Mouse (Mus musculus): ENCODE measurements at regions not wholly inside any gene's neighbourhood (a gene's known extent, or its start where the extent isn't known, plus 50 kb on each side); places are given as distances from the start of the nearest gene placed in this dataset.

DNA sequence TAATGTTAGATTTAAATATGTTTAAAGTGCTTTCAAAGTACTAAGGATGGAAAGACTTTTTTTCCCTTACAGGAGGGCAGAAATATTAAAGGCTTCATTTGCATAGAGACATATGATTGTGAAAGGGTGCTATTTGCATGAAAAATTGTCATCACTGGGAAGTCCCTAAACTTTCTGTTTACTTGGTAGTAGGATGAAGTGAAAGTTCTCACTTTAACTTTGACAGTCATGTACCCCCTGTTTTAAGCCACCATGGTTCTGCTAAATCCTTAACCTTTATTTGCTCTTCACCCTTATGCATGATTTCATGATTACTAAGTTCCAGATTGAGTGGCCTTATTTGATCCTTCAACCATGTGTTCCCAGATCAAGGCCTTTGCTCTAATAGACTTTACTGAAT lies 132.6 kb upstream of the Egfl6 start:
- Histone ChIP-seq H3K4me3 (ENCODE audit: low read depth, low read length) (no peak overlapping the region), H3K9me3 (replicated peaks; ENCODE audit: control insufficient read depth, low read length) (no peaks in the 10 kb centered on the region), H3K9ac (replicated peaks; ENCODE audit: low read depth, low read length) (no peak overlapping the region), H3K36me3 (replicated peaks; ENCODE audit: control insufficient read depth, insufficient read depth, low read length) (no peaks in the 10 kb centered on the region), H3K27me3 (ENCODE audit: control insufficient read depth, insufficient read depth, low read length) (no peaks in the 10 kb centered on the region), H3K4me1 (ENCODE audit: control insufficient read depth, insufficient read depth) (no peaks in the 10 kb centered on the region), H3K27ac (ENCODE audit: low read depth) (no peak overlapping the region), H3K4me2 (ENCODE audit: low read depth, low read length) (no peak overlapping the region)
- TF ChIP-seq EP300 (IDR thresholded peaks at IDR 0.05; ENCODE audit: low read depth) (no peak), CTCF (IDR thresholded peaks at IDR 0.05; ENCODE audit: low read depth) (no peak)
- no peak for ATAC-seq (ENCODE audit: insufficient read depth, low read depth)
- no peak for DNase-seq (ENCODE audit: low spot score)

DNA sequence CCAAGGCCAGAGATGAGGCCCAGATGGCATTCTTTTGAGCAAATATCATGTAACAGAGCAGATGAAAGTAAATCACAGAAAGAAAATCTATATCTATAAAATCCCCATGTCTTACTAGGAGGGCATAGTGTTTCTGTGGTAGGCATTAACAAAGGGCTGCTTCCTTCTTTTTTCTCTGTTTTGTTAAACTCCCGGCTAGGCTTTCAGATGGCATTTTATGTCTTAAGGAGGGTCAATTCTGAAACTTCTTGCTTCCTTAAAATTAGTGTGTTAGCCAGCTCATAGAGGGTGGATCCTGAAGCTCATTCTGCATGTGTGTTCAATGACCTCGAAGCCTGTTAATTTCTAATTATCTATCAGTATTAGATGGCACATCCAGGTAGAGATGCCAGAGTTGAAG lies 123.8 kb upstream of the Egfl6 start:
- Histone ChIP-seq H3K4me3 (ENCODE audit: low read depth, low read length) (no peak overlapping the region), H3K36me3 (replicated peaks; ENCODE audit: control insufficient read depth, insufficient read depth, low read length) (no peaks in the 10 kb centered on the region), H3K4me2 (ENCODE audit: low read depth, low read length) (no peak overlapping the region), H3K9ac (replicated peaks; ENCODE audit: low read depth, low read length) (no peak overlapping the region), H3K9me3 (replicated peaks; ENCODE audit: control insufficient read depth, low read length) (no peaks in the 10 kb centered on the region), H3K27me3 (ENCODE audit: control insufficient read depth, insufficient read depth, low read length) (no peaks in the 10 kb centered on the region), H3K27ac (ENCODE audit: low read depth) (no peak overlapping the region), H3K4me1 (ENCODE audit: control insufficient read depth, insufficient read depth) (no peaks in the 10 kb centered on the region)
- DNase-seq (ENCODE audit: low spot score) (no peak), ATAC-seq (ENCODE audit: insufficient read depth, low read depth) (no peak)
- WGBS, result 74% methylated on average over 2 of the region's 2 CpGs
- TF ChIP-seq CTCF (IDR thresholded peaks at IDR 0.05; ENCODE audit: low read depth), result no peak
- TF ChIP-seq EP300 (IDR thresholded peaks at IDR 0.05; ENCODE audit: low read depth), result no peak

DNA sequence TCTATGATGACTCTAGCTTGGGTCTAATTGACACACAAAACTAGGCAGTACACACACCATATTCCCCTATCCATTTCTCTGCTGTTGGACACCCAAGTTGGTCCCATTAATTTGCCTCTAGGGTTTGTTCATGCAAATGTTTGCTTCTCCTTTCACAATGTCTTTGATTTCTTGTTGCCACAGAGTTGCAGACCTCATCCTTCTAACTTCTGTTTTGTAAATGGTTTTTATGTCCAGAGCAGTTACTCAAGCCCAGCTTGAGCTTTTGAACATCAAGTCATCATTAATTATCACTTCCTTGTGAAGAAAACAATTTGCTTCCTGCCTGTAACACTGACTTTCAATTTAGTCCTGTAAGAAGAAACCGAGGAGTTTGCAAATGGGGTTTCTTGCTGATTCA lies 122.6 kb upstream of the Egfl6 start:
- Histone ChIP-seq H3K27ac (ENCODE audit: low read depth) (no peak overlapping the region), H3K27me3 (ENCODE audit: control insufficient read depth, insufficient read depth, low read length) (no peaks in the 10 kb centered on the region), H3K4me1 (ENCODE audit: control insufficient read depth, insufficient read depth) (no peaks in the 10 kb centered on the region), H3K9me3 (replicated peaks; ENCODE audit: control insufficient read depth, low read length) (no peaks in the 10 kb centered on the region), H3K36me3 (replicated peaks; ENCODE audit: control insufficient read depth, insufficient read depth, low read length) (no peaks in the 10 kb centered on the region), H3K9ac (replicated peaks; ENCODE audit: low read depth, low read length) (no peak overlapping the region), H3K4me3 (ENCODE audit: low read depth, low read length) (no peak overlapping the region), H3K4me2 (ENCODE audit: low read depth, low read length) (no peak overlapping the region)
- ATAC-seq (ENCODE audit: insufficient read depth, low read depth), result no peak
- TF ChIP-seq CTCF (IDR thresholded peaks at IDR 0.05; ENCODE audit: low read depth) (no peak), EP300 (IDR thresholded peaks at IDR 0.05; ENCODE audit: low read depth) (no peak)
- no peak for DNase-seq (ENCODE audit: low spot score)
- WGBS, result 70% methylated on average over 1 of the region's 1 CpGs

DNA sequence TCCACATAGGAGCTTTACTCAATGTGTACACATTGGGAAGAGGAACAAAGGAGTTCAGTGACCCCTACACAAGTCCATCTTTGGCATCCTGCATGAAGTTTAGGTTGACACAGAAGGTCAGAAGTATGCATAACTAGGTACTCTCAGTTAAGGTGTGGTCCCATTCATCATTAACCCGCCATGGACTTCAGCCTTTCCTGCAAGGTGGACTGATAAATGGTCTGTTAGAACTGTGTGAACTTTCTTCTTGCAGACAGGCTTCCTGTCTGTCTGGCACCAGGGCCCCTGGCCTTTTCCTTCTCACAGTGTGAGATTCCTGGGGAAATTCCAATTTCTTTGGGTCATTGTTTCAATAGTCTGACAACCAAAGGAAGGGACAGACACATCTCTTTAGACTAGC lies 121.5 kb upstream of the Egfl6 start:
- Histone ChIP-seq H3K27me3 (ENCODE audit: control insufficient read depth, insufficient read depth, low read length) (no peaks in the 10 kb centered on the region), H3K27ac (ENCODE audit: low read depth) (no peak overlapping the region), H3K9me3 (replicated peaks; ENCODE audit: control insufficient read depth, low read length) (no peaks in the 10 kb centered on the region), H3K4me3 (ENCODE audit: low read depth, low read length) (no peak overlapping the region), H3K9ac (replicated peaks; ENCODE audit: low read depth, low read length) (no peak overlapping the region), H3K4me2 (ENCODE audit: low read depth, low read length) (no peak overlapping the region), H3K36me3 (replicated peaks; ENCODE audit: control insufficient read depth, insufficient read depth, low read length) (no peaks in the 10 kb centered on the region), H3K4me1 (ENCODE audit: control insufficient read depth, insufficient read depth) (no peaks in the 10 kb centered on the region)
- TF ChIP-seq CTCF (IDR thresholded peaks at IDR 0.05; ENCODE audit: low read depth) (no peak), EP300 (IDR thresholded peaks at IDR 0.05; ENCODE audit: low read depth) (no peak)
- DNase-seq (ENCODE audit: low spot score) (no peak), ATAC-seq (ENCODE audit: insufficient read depth, low read depth) (no peak)
- 44% methylated on average over 1 of the region's 1 CpGs for WGBS

DNA sequence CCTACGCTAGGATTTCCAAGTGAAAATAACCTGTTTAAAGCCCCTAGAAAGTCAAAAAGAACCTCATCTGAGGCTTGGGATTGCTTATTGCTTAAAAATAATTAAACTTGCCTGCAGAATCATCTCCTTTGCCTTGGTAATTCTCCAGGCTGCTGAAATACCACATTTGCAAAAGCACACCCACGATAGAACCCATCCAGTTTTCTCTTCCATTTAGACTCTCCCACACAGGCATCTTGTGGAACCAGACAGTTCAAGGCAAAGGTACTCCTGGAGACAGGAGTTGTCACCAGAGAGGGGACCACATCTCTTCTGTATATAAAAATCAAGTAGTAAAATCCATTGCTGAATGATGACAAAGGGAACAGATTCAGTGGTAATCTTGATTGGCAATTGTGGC lies 118.8 kb upstream of the Egfl6 start:
- Histone ChIP-seq H3K9ac (replicated peaks; ENCODE audit: low read depth, low read length) (no peak overlapping the region), H3K36me3 (replicated peaks; ENCODE audit: control insufficient read depth, insufficient read depth, low read length) (no peaks in the 10 kb centered on the region), H3K27ac (ENCODE audit: low read depth) (no peak overlapping the region), H3K4me1 (ENCODE audit: control insufficient read depth, insufficient read depth) (no peaks in the 10 kb centered on the region), H3K9me3 (replicated peaks; ENCODE audit: control insufficient read depth, low read length) (no peaks in the 10 kb centered on the region), H3K4me2 (ENCODE audit: low read depth, low read length) (no peak overlapping the region), H3K4me3 (ENCODE audit: low read depth, low read length) (no peak overlapping the region), H3K27me3 (ENCODE audit: control insufficient read depth, insufficient read depth, low read length) (no peaks in the 10 kb centered on the region)
- TF ChIP-seq CTCF (IDR thresholded peaks at IDR 0.05; ENCODE audit: low read depth) (no peak), EP300 (IDR thresholded peaks at IDR 0.05; ENCODE audit: low read depth) (no peak)
- WGBS, result 91% methylated on average over 2 of the region's 2 CpGs
- DNase-seq (ENCODE audit: low spot score) (no peak), ATAC-seq (ENCODE audit: insufficient read depth, low read depth) (no peak)

DNA sequence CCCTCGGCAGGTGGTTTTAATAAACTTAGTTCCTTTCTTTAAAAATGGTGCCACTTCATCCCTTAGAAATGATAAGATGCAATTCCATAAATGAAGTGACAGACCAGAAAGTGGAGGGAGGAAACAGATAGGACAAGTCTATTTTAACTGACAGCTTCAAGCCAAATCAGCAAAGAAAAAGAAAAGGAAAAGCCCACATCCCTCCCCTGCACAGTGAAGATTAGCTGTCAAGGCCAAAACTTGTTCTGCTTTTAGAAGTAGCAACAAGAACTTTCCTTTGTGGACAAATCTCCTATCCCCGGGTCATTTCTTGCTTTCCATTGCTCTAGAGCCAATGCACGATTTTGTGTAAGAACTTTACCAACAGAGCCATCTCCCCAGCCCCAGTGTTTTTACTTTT lies 108.7 kb upstream of the Egfl6 start:
- H3K4me3 ChIP-seq (ENCODE audit: low read depth, low read length), result no peak overlapping the region
- H3K36me3 ChIP-seq (replicated peaks; ENCODE audit: control insufficient read depth, insufficient read depth, low read length), result no peaks in the 10 kb centered on the region
- H3K27ac ChIP-seq (ENCODE audit: low read depth), result no peak overlapping the region
- ATAC-seq (ENCODE audit: insufficient read depth, low read depth) (no peak), DNase-seq (ENCODE audit: low spot score) (no peak)
- 61% methylated on average over 3 of the region's 3 CpGs for WGBS
- no peak overlapping the region for H3K9ac ChIP-seq (replicated peaks; ENCODE audit: low read depth, low read length)
- TF ChIP-seq EP300 (IDR thresholded peaks at IDR 0.05; ENCODE audit: low read depth) (no peak), CTCF (IDR thresholded peaks at IDR 0.05; ENCODE audit: low read depth) (no peak)
- H3K27me3 ChIP-seq (ENCODE audit: control insufficient read depth, insufficient read depth, low read length), result no peaks in the 10 kb centered on the region
- no peak overlapping the region for H3K4me2 ChIP-seq (ENCODE audit: low read depth, low read length)
- H3K9me3 ChIP-seq (replicated peaks; ENCODE audit: control insufficient read depth, low read length), result no peaks in the 10 kb centered on the region
- no peaks in the 10 kb centered on the region for H3K4me1 ChIP-seq (ENCODE audit: control insufficient read depth, insufficient read depth)

Measured in heart, postnatal 0 days (tissue).